Mouse (Mus musculus): ENCODE measurements around the gene Klhl23. TPM values are rescaled to one million over a fixed set of nuclear protein-coding genes. Genes with fewer than 3 reads are reported as not detected.
A peak's percentile ranks its signal among the peaks of the same experiment; 100 is the strongest.
"Not testable (repeated sequence)": the region's sequence is repeated elsewhere in the genome, so short reads cannot be mapped to it uniquely, and the experiment has no call there.

Klhl23 gene
- 31.3 and 31.9 TPM in 2 replicates for polyA plus RNA-seq (2016; fragmentation: Nextera tagmentation; extraction: Ambion mirVana)

DNA sequence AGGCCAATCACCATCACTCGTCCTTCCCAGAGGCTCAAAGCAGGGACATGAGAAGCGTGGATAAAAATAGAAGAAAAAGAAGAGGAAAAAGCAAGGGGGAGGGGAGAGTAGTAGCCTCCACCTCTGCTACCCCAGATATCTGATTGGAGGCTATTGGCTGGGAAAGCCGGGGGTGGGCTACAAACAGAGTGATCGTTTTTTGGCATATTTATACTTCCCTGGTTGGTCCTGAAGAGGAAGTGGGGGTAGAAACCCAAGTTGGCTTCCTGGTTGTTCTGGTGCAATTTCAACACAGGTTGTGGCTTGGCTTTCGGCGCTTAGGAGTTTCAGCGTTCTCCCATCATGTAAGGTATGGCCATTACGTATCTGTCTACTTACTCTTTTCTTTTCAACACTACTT, at the start of gene Klhl23:
Gene Klhl23 (plus strand): TSS at position 234 of the 400 bp plus-strand sequence.
- Histone ChIP-seq H3K4me2 (peak within 1 kb of the TSS; percentile 96), H3K27ac (peak within 1 kb of the TSS; percentile 95), H3K4me3 (peak within 1 kb of the TSS; percentile 96), H3K9ac (peak within 1 kb of the TSS; percentile 99), H3K4me1 (peaks cover 80% of the 10 kb centered on the region), H3K27me3 (replicated peaks) (no peaks in the 10 kb centered on the region), H3K36me3 (peaks cover 27% of the 10 kb centered on the region), H3K9me3 (replicated peaks) (no peaks in the 10 kb centered on the region)
- 3% methylated on average over 8 of the region's 8 CpGs for WGBS (ENCODE audit: insufficient replicate concordance)
- ATAC-seq, result peak; percentile 59

DNA sequence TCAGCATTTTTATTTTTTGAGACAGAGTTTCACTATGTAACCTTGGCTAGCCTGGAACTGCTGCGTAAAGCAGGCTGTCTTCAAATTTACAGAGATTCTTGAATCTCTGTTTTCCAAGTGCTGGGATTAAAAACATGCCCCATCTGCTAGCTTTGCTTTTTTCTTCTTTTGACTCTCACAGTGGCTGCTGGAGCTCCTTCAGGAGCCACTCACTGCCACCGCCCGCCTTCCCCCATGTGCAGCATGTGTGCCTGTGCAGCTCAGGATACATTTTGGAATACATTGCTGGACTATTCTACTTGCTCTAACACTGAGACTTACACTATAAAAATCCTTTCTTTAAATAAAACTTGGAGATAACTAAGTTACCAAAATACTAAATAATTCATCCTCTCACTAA, 48.4 kb upstream of the Klhl23 start:
- WGBS (ENCODE audit: insufficient replicate concordance), result 75% methylated on average over 3 of the region's 3 CpGs
- Histone ChIP-seq H3K9ac (no peak overlapping the region), H3K4me1 (no peaks in the 10 kb centered on the region), H3K27me3 (replicated peaks) (no peaks in the 10 kb centered on the region), H3K27ac (no peak overlapping the region), H3K9me3 (replicated peaks) (no peaks in the 10 kb centered on the region), H3K4me3 (no peak overlapping the region), H3K36me3 (no peaks in the 10 kb centered on the region), H3K4me2 (no peak overlapping the region)
- ATAC-seq, result no peak

DNA sequence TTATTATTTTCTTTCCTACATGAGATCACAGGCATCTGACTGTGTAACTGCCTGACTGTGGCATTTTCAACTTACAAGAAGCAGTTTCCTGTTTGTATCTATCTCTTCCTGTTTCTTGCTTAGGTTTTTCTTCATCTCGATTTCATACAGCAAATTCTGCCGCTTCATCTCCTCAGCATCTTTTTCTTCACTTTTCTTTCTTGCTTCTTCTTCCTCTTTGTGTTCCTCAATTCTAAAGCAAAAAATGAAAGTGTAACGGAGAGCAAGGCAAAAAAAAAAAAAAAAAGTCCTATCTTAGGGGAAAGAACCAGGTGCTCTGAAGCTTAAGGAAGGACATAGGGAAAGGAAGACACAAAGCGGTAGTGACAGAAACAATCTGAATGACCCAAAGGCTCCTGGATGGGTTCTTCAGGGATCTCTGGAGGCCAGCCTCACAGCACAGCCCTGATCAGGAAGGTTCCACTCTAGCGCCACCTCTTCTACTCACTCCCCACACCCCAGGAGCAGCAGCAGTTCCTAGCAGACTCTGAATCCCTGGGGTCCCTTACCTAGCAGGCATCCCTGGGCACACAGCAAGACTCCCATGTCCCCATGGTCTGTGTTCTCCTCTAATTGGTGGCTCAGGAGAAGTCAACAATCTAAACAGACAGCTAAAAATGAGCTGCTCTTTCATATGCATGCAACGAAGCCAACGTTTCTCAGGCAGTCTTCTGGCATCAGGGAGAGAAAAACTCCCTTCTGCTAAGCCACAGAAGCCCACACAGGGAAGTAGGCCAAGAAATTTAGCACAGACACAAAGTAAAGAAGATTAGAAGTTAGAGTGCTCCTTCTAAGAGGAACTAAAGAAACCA, 43.5 kb upstream of the Klhl23 start:
- H3K27me3 ChIP-seq (replicated peaks), result no peaks in the 10 kb centered on the region
- no peaks in the 10 kb centered on the region for H3K9me3 ChIP-seq (replicated peaks)
- WGBS (ENCODE audit: insufficient replicate concordance), result 42% methylated on average over 7 of the region's 7 CpGs
- no peak overlapping the region for H3K4me3 ChIP-seq
- H3K36me3 ChIP-seq, result no peaks in the 10 kb centered on the region
- no peak for ATAC-seq
- no peak overlapping the region for H3K27ac ChIP-seq
- no peaks in the 10 kb centered on the region for H3K4me1 ChIP-seq
- H3K9ac ChIP-seq, result no peak overlapping the region
- no peak overlapping the region for H3K4me2 ChIP-seq

- no peak for ATAC-seq
- no peaks in the 10 kb centered on the region for H3K4me1 ChIP-seq
- H3K36me3 ChIP-seq, result no peaks in the 10 kb centered on the region
- H3K27me3 ChIP-seq (replicated peaks), result no peaks in the 10 kb centered on the region
- no peaks in the 10 kb centered on the region for H3K9me3 ChIP-seq (replicated peaks)
- 30% methylated on average over 5 of the region's 5 CpGs for WGBS (ENCODE audit: insufficient replicate concordance)
- H3K4me3 ChIP-seq, result no peak overlapping the region
- H3K4me2 ChIP-seq, result no peak overlapping the region
- H3K27ac ChIP-seq, result no peak overlapping the region
- H3K9ac ChIP-seq, result no peak overlapping the region
Measured at GRCm38 (mm10) chr2:69778836-69779177, 42.9 kb upstream of the Klhl23 start.

- Histone ChIP-seq H3K4me2 (peak overlapping the region; percentile 93), H3K4me3 (peak overlapping the region; percentile 75), H3K27ac (peak overlapping the region; percentile 60; the same call in 1 of the 2 replicates), H3K4me1 (peaks cover 12% of the 10 kb centered on the region), H3K36me3 (peaks cover 17% of the 10 kb centered on the region), H3K9me3 (replicated peaks) (no peaks in the 10 kb centered on the region), H3K27me3 (replicated peaks) (no peaks in the 10 kb centered on the region), H3K9ac (peak overlapping the region; percentile 82)
- 34% methylated on average over 9 of the region's 9 CpGs for WGBS (ENCODE audit: insufficient replicate concordance)
- no peak for ATAC-seq
Measured at GRCm38 (mm10) chr2:69788974-69789373, 32.8 kb upstream of the Klhl23 start.

DNA sequence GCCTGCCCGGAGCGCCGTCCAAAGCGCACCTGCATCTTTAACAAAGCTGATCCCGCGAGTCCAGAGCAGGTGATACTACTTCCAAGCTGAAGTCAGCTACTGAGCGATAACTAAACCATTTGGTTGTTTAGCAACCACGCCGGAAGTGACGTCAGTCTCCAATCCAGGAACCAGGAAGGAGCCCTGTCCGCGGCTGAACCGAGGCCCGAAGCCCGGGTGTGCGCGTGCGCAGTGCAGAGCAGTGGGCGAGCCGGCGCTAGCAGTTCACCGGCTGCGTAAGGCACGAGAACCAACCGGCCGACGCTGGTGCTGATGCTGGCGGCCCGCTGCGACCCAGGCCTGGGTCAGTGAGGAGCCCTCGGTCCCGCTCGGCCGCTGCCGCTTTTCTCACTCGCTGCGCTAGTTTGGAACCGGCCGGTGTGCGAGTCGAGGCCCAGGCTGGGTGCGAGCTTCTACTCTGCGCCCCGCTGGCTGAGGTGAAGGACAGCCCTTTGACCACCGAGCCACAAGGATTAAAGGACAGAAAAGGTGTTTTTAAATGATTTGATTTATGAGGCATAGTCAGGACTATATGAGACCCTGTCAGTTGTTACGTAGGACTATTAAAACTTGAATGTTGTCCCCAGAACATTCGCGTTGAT, 32.2 kb upstream of the Klhl23 start, which contains the start of the genes Ccdc173 and Phospho2:
Gene Ccdc173 (minus strand): TSS at position 147 of the 641 bp plus-strand sequence.
Gene Phospho2 (plus strand): TSS at position 195 of the 641 bp plus-strand sequence.
- H3K36me3 ChIP-seq, result peaks cover 20% of the 10 kb centered on the region
- H3K4me2 ChIP-seq, result peak within 1 kb of the TSS; percentile 93
- peak within 1 kb of the TSS; percentile 75 for H3K4me3 ChIP-seq
- 1% methylated on average over 48 of the region's 48 CpGs for WGBS (ENCODE audit: insufficient replicate concordance)
- ATAC-seq, result peak; percentile 95
- H3K27ac ChIP-seq, result peak within 1 kb of the TSS; percentile 83
- H3K9ac ChIP-seq, result peak within 1 kb of the TSS; percentile 82
- H3K9me3 ChIP-seq (replicated peaks), result no peaks in the 10 kb centered on the region
- no peaks in the 10 kb centered on the region for H3K27me3 ChIP-seq (replicated peaks)
- H3K4me1 ChIP-seq, result peaks cover 12% of the 10 kb centered on the region

- WGBS (ENCODE audit: insufficient replicate concordance), result under 1% methylated on average over 10 of the region's 10 CpGs
- peaks cover 27% of the 10 kb centered on the region for H3K36me3 ChIP-seq
- no peaks in the 10 kb centered on the region for H3K27me3 ChIP-seq (replicated peaks)
- H3K27ac ChIP-seq, result peak overlapping the region; percentile 83
- ATAC-seq, result peak; percentile 67
- no peaks in the 10 kb centered on the region for H3K9me3 ChIP-seq (replicated peaks)
- peak overlapping the region; percentile 82 for H3K9ac ChIP-seq
- peak overlapping the region; percentile 93 for H3K4me2 ChIP-seq
- peak overlapping the region; percentile 75 for H3K4me3 ChIP-seq
- H3K4me1 ChIP-seq, result peaks cover 12% of the 10 kb centered on the region
Measured at GRCm38 (mm10) chr2:69790285-69790684, 31.5 kb upstream of the Klhl23 start.

DNA sequence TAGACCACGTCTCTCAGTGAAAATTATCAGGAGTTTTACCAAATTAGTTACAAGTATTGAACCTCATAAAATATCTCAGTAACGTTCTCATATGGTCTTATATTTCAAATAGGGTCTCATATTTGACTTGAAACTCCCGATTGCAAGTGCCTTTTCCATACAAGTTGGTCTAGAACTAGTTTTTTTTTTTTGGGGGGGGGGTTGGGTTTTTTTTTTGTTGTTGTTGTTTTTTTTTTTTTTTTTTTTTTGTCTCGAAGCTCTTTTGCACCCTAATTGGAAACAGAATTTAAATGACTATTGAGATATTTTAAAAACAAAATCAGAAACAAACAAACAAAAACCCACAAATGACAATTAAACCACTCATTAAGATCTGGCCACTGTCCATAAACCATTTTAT, 31.0 kb upstream of the Klhl23 start:
- Histone ChIP-seq H3K36me3 (peaks cover 32% of the 10 kb centered on the region), H3K27me3 (replicated peaks) (no peaks in the 10 kb centered on the region), H3K27ac (no peak overlapping the region), H3K4me1 (peaks cover 12% of the 10 kb centered on the region), H3K9ac (no peak overlapping the region), H3K4me2 (peak overlapping the region; percentile 93), H3K4me3 (peak overlapping the region; percentile 75), H3K9me3 (replicated peaks) (no peaks in the 10 kb centered on the region)
- 47% methylated on average over 4 of the region's 4 CpGs for WGBS (ENCODE audit: insufficient replicate concordance)
- ATAC-seq, result no peak; the same call in 1 of the 2 replicates

- Histone ChIP-seq H3K9ac (peak overlapping the region; percentile 35; the same call in 1 of the 2 replicates), H3K4me3 (peak overlapping the region; percentile 45), H3K36me3 (peaks cover under 1% of the 10 kb centered on the region), H3K4me1 (peaks cover 33% of the 10 kb centered on the region), H3K9me3 (replicated peaks) (no peaks in the 10 kb centered on the region), H3K27ac (peak overlapping the region; percentile 16; the same call in 1 of the 2 replicates), H3K4me2 (peak overlapping the region; percentile 67), H3K27me3 (replicated peaks) (no peaks in the 10 kb centered on the region)
- WGBS (ENCODE audit: insufficient replicate concordance), result 22% methylated on average over 5 of the region's 5 CpGs
- ATAC-seq, result peak; percentile 91
Measured at GRCm38 (mm10) chr2:69802911-69803312, 18.8 kb upstream of the Klhl23 start.

- Histone ChIP-seq H3K9me3 (replicated peaks) (no peaks in the 10 kb centered on the region), H3K27ac (peak overlapping the region; percentile 16; the same call in 1 of the 2 replicates), H3K4me3 (0 out of 2 replicates have a peak overlapping the region, but pooled peaks have one; percentile 15), H3K4me2 (peak overlapping the region; percentile 67), H3K9ac (peak overlapping the region; percentile 35), H3K36me3 (no peaks in the 10 kb centered on the region), H3K4me1 (peaks cover 33% of the 10 kb centered on the region), H3K27me3 (replicated peaks) (no peaks in the 10 kb centered on the region)
- 29% methylated on average over 8 of the region's 8 CpGs for WGBS (ENCODE audit: insufficient replicate concordance)
- ATAC-seq, result no peak
Measured at GRCm38 (mm10) chr2:69803756-69804155, 18.0 kb upstream of the Klhl23 start.

DNA sequence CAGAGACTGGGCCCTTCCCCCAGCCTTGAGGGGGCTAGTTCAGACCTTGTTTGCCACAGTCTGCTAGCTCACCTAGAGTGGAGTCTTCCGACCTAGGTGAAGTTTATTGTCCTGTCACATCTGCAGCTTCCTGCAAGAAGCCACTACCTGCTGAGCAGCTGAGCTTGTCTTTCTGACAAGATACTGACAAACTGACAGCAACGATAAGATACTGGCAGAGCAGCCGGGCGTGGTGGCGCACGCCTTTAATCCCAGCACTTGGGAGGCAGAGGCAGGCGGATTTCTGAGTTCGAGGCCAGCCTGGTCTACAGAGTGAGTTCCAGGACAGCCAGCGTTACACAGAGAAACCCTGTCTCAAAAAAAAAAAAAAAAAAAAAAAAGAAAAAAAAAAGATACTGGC, 17.1 kb upstream of the Klhl23 start:
- H3K4me3 ChIP-seq; H3K9ac ChIP-seq; H3K27me3 ChIP-seq (replicated peaks); H3K9me3 ChIP-seq (replicated peaks); ATAC-seq; H3K36me3 ChIP-seq: not testable (repeated sequence)
- Histone ChIP-seq H3K4me1 (peaks cover 33% of the 10 kb centered on the region), H3K4me2 (0 out of 2 replicates have a peak overlapping the region, but pooled peaks have one; percentile 67), H3K27ac (peak overlapping the region; percentile 51; the same call in 1 of the 2 replicates)
- 46% methylated on average over 9 of the region's 9 CpGs for WGBS (ENCODE audit: insufficient replicate concordance)

GRCm38 (mm10) chr2:69810169-69810568, 11.6 kb upstream of the Klhl23 start:
- H3K36me3 ChIP-seq, result no peaks in the 10 kb centered on the region
- 68% methylated on average over 15 of the region's 15 CpGs for WGBS (ENCODE audit: insufficient replicate concordance)
- H3K9me3 ChIP-seq (replicated peaks), result no peaks in the 10 kb centered on the region
- H3K4me3 ChIP-seq, result no peak overlapping the region
- no peak overlapping the region for H3K9ac ChIP-seq
- H3K4me1 ChIP-seq, result peaks cover 24% of the 10 kb centered on the region
- ATAC-seq, result no peak
- H3K4me2 ChIP-seq, result no peak overlapping the region
- no peak overlapping the region for H3K27ac ChIP-seq
- H3K27me3 ChIP-seq (replicated peaks), result no peaks in the 10 kb centered on the region
